Mouse (Mus musculus) CH12.LX (cell line): Measurements from ENCODE around the gene A930004D18Rik. TPM values are rescaled to one million over a fixed set of nuclear protein-coding genes. Genes with fewer than 3 reads are reported as not detected.

ENCODE experiments used
- DNase-seq: peaks from one replicate; pipeline ENCODE4 v3.0.0-alpha.2; 2013; ENCODE audit errors: extremely low read depth
- H3K27ac ChIP-seq: 2 replicates; pipeline ENCODE4 v1.5.1; 2012; ENCODE audit warnings: low read depth, mild to moderate bottlenecking, control low read depth, moderate library complexity; ENCODE audit not compliant: insufficient read depth
- H3K27me3 ChIP-seq: replicated peaks from 2 replicates; pipeline ENCODE3; 2012; ENCODE audit warnings: inconsistent platforms
- H3K36me3 ChIP-seq, 2 experiments: replicated peaks in 1 of 2; 2 replicates each; pipeline versions ENCODE3 to v1.6.1; 2012; ENCODE audit warnings: inconsistent platforms in 1 of 2, low read length in 1 of 2, mild to moderate bottlenecking in 1 of 2, mixed read lengths in 1 of 2, moderate library complexity in 1 of 2; ENCODE audit not compliant: control insufficient read depth in 1 of 2, insufficient read depth in 1 of 2
- H3K4me1 ChIP-seq, 2 experiments: 2 replicates each; pipeline ENCODE4 v1.6.1; 2012; ENCODE audit warnings: inconsistent platforms in 1 of 2, moderate library complexity in 1 of 2; ENCODE audit not compliant: insufficient read depth in 2 of 2, control insufficient read depth in 1 of 2
- H3K4me2 ChIP-seq: 2 replicates; pipeline ENCODE4 v1.6.1; 2012; ENCODE audit warnings: low read depth, mild to moderate bottlenecking, control low read depth; ENCODE audit not compliant: poor library complexity, insufficient read depth, severe bottlenecking
- H3K4me3 ChIP-seq, 3 experiments: fragments of 150-350 bp in 1 of 3; sonication (generic) in 1 of 3; replicated peaks in 1 of 3; 2 replicates each; pipeline versions ENCODE3 to v1.5.1; 2011 to 2012; ENCODE audit warnings: low read depth in 2 of 3, low read length in 2 of 3, mild to moderate bottlenecking in 2 of 3, moderate library complexity in 2 of 3, control low read depth in 1 of 3, improper control_type of control experiment in 1 of 3, inconsistent platforms in 1 of 3, mixed read lengths in 1 of 3; ENCODE audit not compliant: poor library complexity in 1 of 3
- H3K79me2 ChIP-seq: replicated peaks from 2 replicates; pipeline ENCODE4 v1.6.1; 2012; ENCODE audit warnings: mild to moderate bottlenecking, moderate library complexity; ENCODE audit not compliant: control insufficient read depth, poor library complexity, insufficient read depth, severe bottlenecking; ENCODE audit errors: extremely low read depth
- H3K9ac ChIP-seq: 2 replicates; pipeline ENCODE4 v1.6.1; 2012; ENCODE audit warnings: low read depth, mild to moderate bottlenecking, control low read depth, moderate library complexity; ENCODE audit not compliant: insufficient read depth
- H3K9me3 ChIP-seq: replicated peaks from 2 replicates; pipeline ENCODE3; 2012; ENCODE audit warnings: low read length, inconsistent platforms, mixed read lengths
- BHLHE40 ChIP-seq: IDR thresholded peaks from 2 replicates; pipeline ENCODE4 v1.6.1; 2011; ENCODE audit warnings: mild to moderate bottlenecking, low read depth, low read length, improper control_type of control experiment
- CHD1 ChIP-seq: IDR thresholded peaks from 2 replicates; pipeline ENCODE4 v1.6.1; 2012; ENCODE audit warnings: low read depth, low read length, improper control_type of control experiment, inconsistent platforms
- CHD2 ChIP-seq: IDR thresholded peaks from 2 replicates; pipeline ENCODE4 v1.6.1; 2011; ENCODE audit warnings: low read length, improper control_type of control experiment
- CTCF ChIP-seq, 2 experiments: IDR thresholded peaks in 1 of 2; conservative IDR thresholded peaks in 1 of 2; 2 replicates each; pipeline ENCODE4 v1.5.1; 2011 to 2012; ENCODE audit warnings: low read depth in 2 of 2, low read length in 2 of 2, improper control_type of control experiment in 1 of 2, inconsistent platforms in 1 of 2, mild to moderate bottlenecking in 1 of 2, moderate library complexity in 1 of 2
- E2F4 ChIP-seq: IDR thresholded peaks from 2 replicates; pipeline ENCODE4 v1.6.1; 2011; ENCODE audit warnings: low read depth, low read length, improper control_type of control experiment; ENCODE audit not compliant: insufficient replicate concordance
- ELF1 ChIP-seq: IDR thresholded peaks from 2 replicates; pipeline ENCODE4 v1.6.1; 2014; ENCODE audit warnings: low read depth, mild to moderate bottlenecking, inconsistent platforms, low read length, improper control_type of control experiment
- EP300 ChIP-seq: IDR thresholded peaks from 2 replicates; pipeline ENCODE4 v1.6.1; 2011; ENCODE audit warnings: low read length, improper control_type of control experiment
- ETS1 ChIP-seq: conservative IDR thresholded peaks from 2 replicates; pipeline ENCODE4 v1.6.1; 2012; ENCODE audit warnings: low read depth, mild to moderate bottlenecking, inconsistent platforms, low read length, improper control_type of control experiment, moderate library complexity
- GABPA ChIP-seq: IDR thresholded peaks from 2 replicates; pipeline ENCODE4 v1.6.1; 2012; ENCODE audit warnings: low read depth, low read length, improper control_type of control experiment, inconsistent platforms; ENCODE audit not compliant: insufficient replicate concordance
- HCFC1 ChIP-seq: IDR thresholded peaks from 2 replicates; pipeline ENCODE4 v1.6.1; 2012; ENCODE audit warnings: low read depth, mild to moderate bottlenecking, inconsistent platforms, low read length, improper control_type of control experiment
- IRF4 ChIP-seq: IDR thresholded peaks from 2 replicates; pipeline ENCODE4 v1.6.1; 2014; ENCODE audit warnings: low read depth, mild to moderate bottlenecking, inconsistent platforms, low read length, improper control_type of control experiment
- JUN ChIP-seq: IDR thresholded peaks from 2 replicates; pipeline ENCODE4 v1.6.1; 2011; ENCODE audit warnings: low read depth, mild to moderate bottlenecking, low read length, improper control_type of control experiment, moderate library complexity; ENCODE audit not compliant: insufficient read depth
- JUND ChIP-seq: conservative IDR thresholded peaks from 2 replicates; pipeline ENCODE4 v1.6.1; 2011; ENCODE audit warnings: low read depth, low read length, improper control_type of control experiment
- KAT2A ChIP-seq: IDR thresholded peaks from 2 replicates; pipeline ENCODE4 v1.6.1; 2012; ENCODE audit warnings: low read length, improper control_type of control experiment, inconsistent platforms; ENCODE audit not compliant: insufficient replicate concordance
- MAFK ChIP-seq: IDR thresholded peaks from 2 replicates; pipeline ENCODE4 v1.6.1; 2011; ENCODE audit warnings: low read length, improper control_type of control experiment; ENCODE audit not compliant: insufficient replicate concordance
- MAX ChIP-seq: IDR thresholded peaks from 2 replicates; pipeline ENCODE4 v1.6.1; 2011; ENCODE audit warnings: low read length, improper control_type of control experiment
- MAZ ChIP-seq: IDR thresholded peaks from 2 replicates; pipeline ENCODE4 v1.6.1; 2012; ENCODE audit warnings: low read depth, mild to moderate bottlenecking, inconsistent platforms, low read length, improper control_type of control experiment, moderate library complexity
- MEF2A ChIP-seq: IDR thresholded peaks from 2 replicates; pipeline ENCODE4 v1.6.1; 2014; ENCODE audit warnings: low read depth, mild to moderate bottlenecking, inconsistent platforms, low read length, improper control_type of control experiment, borderline replicate concordance
- MXI1 ChIP-seq: IDR thresholded peaks from 2 replicates; pipeline ENCODE4 v1.6.1; 2011; ENCODE audit warnings: mild to moderate bottlenecking, low read depth, low read length, improper control_type of control experiment
- MYC ChIP-seq: IDR thresholded peaks from 2 replicates; pipeline ENCODE4 v1.6.1; 2011; ENCODE audit warnings: low read depth, mild to moderate bottlenecking, improper control_type of control experiment, low read length
- NELFE ChIP-seq: IDR thresholded peaks from 2 replicates; pipeline ENCODE4 v1.6.1; 2011; ENCODE audit warnings: low read depth, low read length, improper control_type of control experiment
- NRF1 ChIP-seq: IDR thresholded peaks from 2 replicates; pipeline ENCODE4 v1.6.1; 2014; ENCODE audit warnings: low read depth, mild to moderate bottlenecking, inconsistent platforms, low read length, improper control_type of control experiment, moderate library complexity
- PAX5 ChIP-seq: IDR thresholded peaks from 2 replicates; pipeline ENCODE4 v1.6.1; 2012; ENCODE audit warnings: low read length, inconsistent platforms, mixed read lengths
- POLR2A ChIP-seq: IDR thresholded peaks from 2 replicates; pipeline ENCODE4 v1.6.1; 2011; ENCODE audit warnings: low read depth, mild to moderate bottlenecking, improper control_type of control experiment, low read length
- POLR2AphosphoS2 ChIP-seq: IDR thresholded peaks from 2 replicates; pipeline ENCODE4 v1.6.1; 2011; ENCODE audit warnings: low read depth, low read length, improper control_type of control experiment
- RAD21 ChIP-seq: IDR thresholded peaks from 2 replicates; pipeline ENCODE4 v1.6.1; 2011; ENCODE audit warnings: low read depth, mild to moderate bottlenecking, low read length, improper control_type of control experiment, moderate library complexity
- RCOR1 ChIP-seq: conservative IDR thresholded peaks from 2 replicates; pipeline ENCODE4 v1.6.1; 2012; ENCODE audit warnings: low read depth, mild to moderate bottlenecking, inconsistent platforms, low read length, improper control_type of control experiment
- SIN3A ChIP-seq: IDR thresholded peaks from 2 replicates; pipeline ENCODE4 v1.6.1; 2012; ENCODE audit warnings: low read length, improper control_type of control experiment, inconsistent platforms
- SMC3 ChIP-seq: IDR thresholded peaks from 2 replicates; pipeline ENCODE4 v1.6.1; 2011; ENCODE audit warnings: low read depth, low read length, improper control_type of control experiment
- TBP ChIP-seq: conservative IDR thresholded peaks from 2 replicates; pipeline ENCODE4 v1.6.1; 2011; ENCODE audit warnings: low read depth, low read length, improper control_type of control experiment
- TCF12 ChIP-seq: IDR thresholded peaks from 2 replicates; pipeline ENCODE4 v1.6.1; 2014; ENCODE audit warnings: low read depth, mild to moderate bottlenecking, inconsistent platforms, low read length, improper control_type of control experiment
- UBTF ChIP-seq: IDR thresholded peaks from 2 replicates; pipeline ENCODE4 v1.6.1; 2012; ENCODE audit warnings: low read depth, mild to moderate bottlenecking, inconsistent platforms, low read length, improper control_type of control experiment, moderate library complexity
- USF1 ChIP-seq: IDR thresholded peaks from 2 replicates; pipeline ENCODE4 v1.6.1; 2014; ENCODE audit warnings: low read depth, mild to moderate bottlenecking, inconsistent platforms, low read length, improper control_type of control experiment
- USF2 ChIP-seq: conservative IDR thresholded peaks from 2 replicates; pipeline ENCODE4 v1.6.1; 2011; ENCODE audit warnings: low read depth, low read length, improper control_type of control experiment
- ZC3H11A ChIP-seq: IDR thresholded peaks from 2 replicates; pipeline ENCODE4 v1.6.1; 2012; ENCODE audit warnings: low read depth, mild to moderate bottlenecking, inconsistent platforms, low read length, improper control_type of control experiment
- ZKSCAN1 ChIP-seq: IDR thresholded peaks from 2 replicates; pipeline ENCODE4 v1.6.1; 2012; ENCODE audit warnings: low read depth, inconsistent platforms, low read length, improper control_type of control experiment, borderline replicate concordance
- ZMIZ1 ChIP-seq: IDR thresholded peaks from 2 replicates; pipeline ENCODE4 v1.6.1; 2012; ENCODE audit warnings: low read depth, mild to moderate bottlenecking, inconsistent platforms, low read length, improper control_type of control experiment
- ZNF384 ChIP-seq: IDR thresholded peaks from 2 replicates; pipeline ENCODE4 v1.6.1; 2012; ENCODE audit warnings: low read depth, low read length, improper control_type of control experiment, inconsistent platforms
- dilution Hi-C: fragments of 300-500 bp; cut with MboI; formaldehyde crosslinking; loops from 2 replicates; pipeline ENCODE4 v1.14.3; 2020; ENCODE audit warnings: low sequenced_read_pairs; ENCODE audit not compliant: extremely low pct_unique_long_range_greater_than_20kb, extremely low pct_ligation_motif_present
- in situ Hi-C: fragments of 300-500 bp; cut with MboI; formaldehyde crosslinking; loops from 3 replicates; pipeline ENCODE4 v1.14.3; 2019; ENCODE audit warnings: low sequenced_read_pairs, low pct_ligation_motif_present, low pct_unique_long_range_greater_than_20kb, mixed read lengths
- polyA plus RNA-seq: library from polyadenylated mRNA; unstranded; fragments of >175 nt; gene quantifications from 2 replicates; pipeline ENCODE4 v1.2.1, GENCODE M21; 2012; ENCODE audit warnings: low read depth; ENCODE audit not compliant: insufficient read length
- total RNA-seq, 2 experiments: library from RNA; depleted of rRNA; stranded (reverse); fragments of 300-350 nt in 1 of 2; fragments of >200 nt in 1 of 2; gene quantifications; 2 replicates each; pipeline ENCODE4 v1.2.3; 2012 to 2014

A930004D18Rik gene
- total and polyA plus RNA-seq, 3 experiments = 0.15 to 1.7 (median 0.72) TPM

DNA sequence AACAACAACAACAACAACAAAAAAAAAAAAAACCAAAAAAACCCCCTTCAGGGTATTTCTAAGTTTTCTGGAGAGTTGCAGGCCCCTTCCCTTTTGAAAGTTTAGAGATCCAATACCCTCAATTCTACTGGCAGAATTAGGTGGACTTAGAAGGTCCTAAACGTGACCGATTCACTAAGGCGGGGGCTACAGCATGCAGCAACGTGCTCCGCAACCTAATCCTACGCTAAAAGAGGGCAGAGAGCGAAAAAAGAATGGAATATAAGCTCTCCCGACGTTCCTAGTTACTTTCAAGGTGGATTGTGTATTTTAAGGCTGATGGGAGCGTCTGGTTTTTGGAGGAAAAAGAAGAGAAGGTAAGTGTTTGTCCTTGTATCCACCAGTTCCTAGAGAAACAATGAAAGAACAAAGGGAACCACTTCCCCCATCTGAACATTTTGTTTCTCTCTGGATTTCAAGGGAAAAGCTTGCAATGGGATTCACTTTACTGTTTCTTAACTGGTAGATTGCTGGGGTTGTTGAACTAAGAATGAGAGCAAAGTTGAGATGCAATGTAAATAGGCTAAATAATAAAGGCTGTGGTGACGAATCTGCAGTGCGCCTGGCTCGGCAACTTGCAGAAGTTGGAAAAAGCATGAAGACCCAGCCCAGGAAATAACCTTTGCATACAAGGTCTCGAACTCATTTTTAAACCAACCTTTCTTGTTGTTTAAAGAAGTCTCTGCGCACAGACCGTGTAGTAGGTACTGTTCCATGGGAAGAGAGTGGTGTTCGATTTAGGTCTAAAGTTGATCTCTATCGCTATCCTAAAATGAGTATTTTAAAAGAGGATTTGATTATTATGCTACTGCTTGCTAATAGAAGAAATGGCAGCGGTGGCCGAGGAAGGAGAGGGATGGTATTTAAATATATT is 17.7 kb upstream of the A930004D18Rik start, which contains the start of gene Mllt10:
Gene Mllt10 (plus strand): TSS at position 222 of the 913 bp plus-strand sequence.
- Histone ChIP-seq H3K4me2 (peak within 1 kb of the TSS; percentile 72), H3K27ac (peak within 1 kb of the TSS; percentile 85), H3K4me3 (peak within 1 kb of the TSS; percentile 61 to 73 (median 70)), H3K9ac (peak within 1 kb of the TSS; percentile 70), H3K79me2 (peaks cover 8% of the 10 kb centered on the region), H3K4me1 (peaks cover 2 to 22% of the 10 kb centered on the region in 2 experiments; a peak in 2 of 4 replicates), H3K9me3 (no peaks in the 10 kb centered on the region), H3K36me3 (no peaks in the 10 kb centered on the region), H3K27me3 (no peaks in the 10 kb centered on the region)
- TF ChIP-seq RAD21 (no peak), NELFE (peak; percentile 82), RCOR1 (no peak), JUN (no peak), USF2 (no peak), TCF12 (no peak), ZKSCAN1 (no peak), POLR2AphosphoS2 (peak; percentile 17; the same call in 1 of the 2 replicates), BHLHE40 (no peak), SIN3A (no peak), HCFC1 (peak; percentile 55; the same call in 1 of the 2 replicates), MAZ (no peak), MAX (0 out of 2 replicates have a peak, but pooled peaks have one; percentile 7), USF1 (no peak), JUND (no peak; the same call in 1 of the 2 replicates), TBP (peak; percentile 95), MYC (no peak), GABPA (no peak), ZC3H11A (peak; percentile 46), KAT2A (no peak), ZMIZ1 (peak; percentile 58), CTCF (conservative IDR thresholded peaks at IDR 0.05 in 1 of 2, IDR thresholded peaks at IDR 0.05 in 1 of 2; ENCODE audit: low read depth in 2 of 2, low read length in 2 of 2) (no peak), SMC3 (no peak), MXI1 (no peak), CHD1 (no peak; the same call in 1 of the 2 replicates), MEF2A (peak; percentile 40; the same call in 1 of the 2 replicates), ETS1 (peak; percentile 20; the same call in 1 of the 2 replicates), ELF1 (0 out of 2 replicates have a peak, but pooled peaks have one; percentile 36), NRF1 (no peak), ZNF384 (no peak), EP300 (0 out of 2 replicates have a peak, but pooled peaks have one; percentile 22), UBTF (no peak), IRF4 (no peak; the same call in 1 of the 2 replicates), POLR2A (peak; percentile 72), E2F4 (peak; percentile 5; the same call in 1 of the 2 replicates), PAX5 (no peak), MAFK (no peak), CHD2 (no peak)
- dilution Hi-C loops (no loop called here), in situ Hi-C loops (no loop called here)
- DNase-seq = peak; percentile 54
